Mouse (Mus musculus) heart, embryonic 16.5 days (tissue): ENCODE measurements at regions not wholly inside any gene's neighbourhood (a gene's known extent, or its start where the extent isn't known, plus 50 kb on each side); places are given as distances from the start of the nearest gene placed in this dataset.

ENCODE experiments used
- ATAC-seq: fragments of 200-750 bp; cut with Nextera tagmentation; replicated peaks from 2 replicates; pipeline ENCODE4 v1.8.0; 2017; ENCODE audit warnings: moderate number of reproducible peaks; ENCODE audit not compliant: insufficient read depth, low FRiP score; ENCODE audit errors: extremely low read depth
- H3K27ac ChIP-seq: fragments of 300-500 bp; sonication (generic); 2 replicates; pipeline ENCODE4 v1.5.1; 2014; ENCODE audit warnings: mild to moderate bottlenecking, low read length, control low read depth, moderate library complexity
- H3K27me3 ChIP-seq: fragments of 300-500 bp; sonication (generic); 2 replicates; pipeline ENCODE4 v1.6.1; 2014; ENCODE audit warnings: low read length, mixed read lengths; ENCODE audit not compliant: control insufficient read depth, insufficient read depth
- H3K36me3 ChIP-seq: fragments of 300-500 bp; sonication (generic); 2 replicates; pipeline ENCODE4 v1.6.1; 2014; ENCODE audit not compliant: control insufficient read depth, insufficient read depth
- H3K4me1 ChIP-seq: fragments of 300-500 bp; sonication (generic); 2 replicates; pipeline ENCODE4 v1.6.1; 2014; ENCODE audit warnings: low read length, mixed read lengths; ENCODE audit not compliant: control insufficient read depth, insufficient read depth
- H3K4me2 ChIP-seq: fragments of 300-500 bp; sonication (generic); 2 replicates; pipeline ENCODE4 v1.6.1; 2014; ENCODE audit warnings: low read depth, mild to moderate bottlenecking, control low read depth, low read length
- H3K4me3 ChIP-seq: fragments of 300-500 bp; sonication (generic); 2 replicates; pipeline ENCODE4 v1.5.1; 2014; ENCODE audit warnings: mild to moderate bottlenecking, control low read depth, low read length
- H3K9ac ChIP-seq: fragments of 300-500 bp; sonication (generic); 2 replicates; pipeline ENCODE4 v1.6.1; 2014; ENCODE audit warnings: low read length, control low read depth
- H3K9me3 ChIP-seq: fragments of 300-500 bp; sonication (generic); replicated peaks from 2 replicates; pipeline ENCODE4 v1.6.1; 2016; ENCODE audit warnings: low read length; ENCODE audit not compliant: control insufficient read depth
- WGBS: fragments of 180-500 bp; shearing (Covaris S2); extraction: QIAGEN DNeasy Blood & Tissue Kit; methylation state at CpG from one replicate; pipeline ENCODE4 v1.1.7; 2014; 5-methylcytosine and 5-hydroxymethylcytosine counted together

DNA sequence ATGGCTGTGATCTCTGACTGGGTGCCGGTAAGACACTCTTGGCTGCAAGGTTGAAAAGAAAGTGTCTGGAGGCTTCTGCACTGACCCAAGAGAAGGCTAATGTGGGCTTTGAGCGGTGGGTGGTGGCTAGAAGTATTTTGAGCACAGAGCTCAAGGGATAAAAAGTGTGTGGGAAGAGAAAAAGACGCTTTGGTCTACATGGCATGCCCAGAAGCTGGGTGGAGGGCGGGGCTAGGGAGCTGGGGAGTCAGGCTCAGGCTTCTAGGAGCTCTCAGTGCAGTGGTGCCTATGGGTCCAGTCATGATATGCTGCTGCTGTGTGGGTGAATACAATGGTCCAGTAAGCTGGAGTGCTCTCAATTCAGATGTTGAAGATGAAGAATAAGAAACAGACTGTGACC, 152.1 kb downstream of the Efnb1 start:
- no peak overlapping the region for H3K9ac ChIP-seq
- no peaks in the 10 kb centered on the region; the same call in 1 of the 2 replicates for H3K27me3 ChIP-seq
- H3K4me3 ChIP-seq, result no peak overlapping the region
- no peaks in the 10 kb centered on the region for H3K36me3 ChIP-seq
- WGBS, result 80% methylated on average over 4 of the region's 4 CpGs
- H3K27ac ChIP-seq, result no peak overlapping the region
- no peak for ATAC-seq
- H3K4me1 ChIP-seq, result peaks cover 35% of the 10 kb centered on the region
- no peak overlapping the region for H3K4me2 ChIP-seq
- H3K9me3 ChIP-seq, result no peaks in the 10 kb centered on the region

DNA sequence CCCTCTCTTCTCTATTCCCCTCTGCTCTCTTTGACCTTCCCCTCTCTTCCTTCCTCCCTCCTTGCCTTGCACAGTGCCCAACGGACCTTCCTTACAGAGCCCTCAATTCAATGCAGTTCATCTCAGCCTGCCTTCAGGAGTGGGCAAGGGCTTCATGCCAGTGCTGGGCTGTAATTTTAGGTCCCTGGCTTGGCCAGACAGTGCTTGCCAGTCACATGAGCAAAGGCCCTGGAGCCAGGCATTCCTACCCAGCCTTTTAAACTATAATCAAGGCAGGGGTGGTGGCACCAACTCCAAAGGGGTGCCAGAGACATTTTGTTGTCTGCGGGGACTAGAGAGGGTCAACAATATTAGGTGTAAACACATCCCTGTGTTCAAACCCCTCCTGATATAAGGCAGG, 150.9 kb downstream of the Efnb1 start:
- H3K9me3 ChIP-seq, result no peaks in the 10 kb centered on the region
- H3K9ac ChIP-seq, result no peak overlapping the region
- no peak overlapping the region for H3K4me3 ChIP-seq
- H3K36me3 ChIP-seq, result no peaks in the 10 kb centered on the region
- no peak for ATAC-seq
- WGBS, result 50% methylated on average over 2 of the region's 2 CpGs
- H3K27ac ChIP-seq, result no peak overlapping the region
- H3K27me3 ChIP-seq, result peaks cover 4% of the 10 kb centered on the region
- no peak overlapping the region for H3K4me2 ChIP-seq
- peaks cover 28% of the 10 kb centered on the region for H3K4me1 ChIP-seq

- 14% methylated on average over 9 of the region's 9 CpGs for WGBS
- Histone ChIP-seq H3K27me3 (peaks cover 4% of the 10 kb centered on the region), H3K4me3 (no peak overlapping the region), H3K4me1 (peaks cover 22% of the 10 kb centered on the region), H3K9me3 (no peaks in the 10 kb centered on the region), H3K27ac (peak overlapping the region; percentile 73), H3K9ac (no peak overlapping the region), H3K4me2 (no peak overlapping the region), H3K36me3 (no peaks in the 10 kb centered on the region)
- ATAC-seq, result peak; percentile 92
These were observed 149.7 kb downstream of the Efnb1 start for GRCm38 (mm10) chrX:99285611-99286010.

GRCm38 (mm10) chrX:99280991-99281390, 145.1 kb downstream of the Efnb1 start:
- H3K4me2 ChIP-seq, result no peak overlapping the region
- no peaks in the 10 kb centered on the region for H3K36me3 ChIP-seq
- H3K9ac ChIP-seq, result no peak overlapping the region
- peaks cover 8% of the 10 kb centered on the region; the same call in 1 of the 2 replicates for H3K27me3 ChIP-seq
- H3K4me1 ChIP-seq, result peaks cover 8% of the 10 kb centered on the region
- H3K9me3 ChIP-seq, result no peaks in the 10 kb centered on the region
- H3K4me3 ChIP-seq, result no peak overlapping the region
- H3K27ac ChIP-seq, result no peak overlapping the region
- 69% methylated on average over 5 of the region's 5 CpGs for WGBS
- no peak for ATAC-seq

- Histone ChIP-seq H3K36me3 (no peaks in the 10 kb centered on the region), H3K4me3 (no peak overlapping the region), H3K4me1 (peaks cover 5% of the 10 kb centered on the region; the same call in 1 of the 2 replicates), H3K9me3 (no peaks in the 10 kb centered on the region), H3K27ac (no peak overlapping the region), H3K27me3 (peaks cover 8% of the 10 kb centered on the region; the same call in 1 of the 2 replicates), H3K9ac (no peak overlapping the region), H3K4me2 (no peak overlapping the region)
- WGBS, result 54% methylated on average over 5 of the region's 5 CpGs
- no peak for ATAC-seq
These were observed 144.6 kb downstream of the Efnb1 start for GRCm38 (mm10) chrX:99280543-99280942.

DNA sequence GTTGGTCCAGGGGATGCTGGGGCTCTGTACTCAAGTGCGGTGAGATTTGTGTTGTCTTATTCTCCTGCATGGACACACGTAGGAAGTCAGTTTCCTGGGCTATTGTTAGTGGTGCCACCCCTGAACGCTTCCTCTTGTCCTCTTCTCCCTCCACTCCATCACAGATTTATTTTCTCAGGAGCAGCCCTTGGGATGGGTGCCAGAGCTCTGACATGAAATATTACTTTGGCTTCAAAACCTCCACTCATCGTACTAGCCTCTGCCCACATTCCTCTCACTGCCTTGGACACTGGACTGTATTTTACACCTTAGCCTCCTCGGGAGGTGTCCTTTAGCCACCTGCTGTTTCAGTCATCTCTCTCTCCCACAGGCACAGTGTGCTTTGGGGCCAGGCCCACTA, 139.6 kb downstream of the Efnb1 start:
- ATAC-seq, result no peak
- WGBS, result 62% methylated on average over 5 of the region's 5 CpGs
- Histone ChIP-seq H3K4me3 (no peak overlapping the region), H3K9ac (no peak overlapping the region), H3K27me3 (peaks cover 4% of the 10 kb centered on the region; the same call in 1 of the 2 replicates), H3K4me1 (no peaks in the 10 kb centered on the region), H3K4me2 (no peak overlapping the region), H3K9me3 (no peaks in the 10 kb centered on the region), H3K36me3 (no peaks in the 10 kb centered on the region), H3K27ac (no peak overlapping the region)

GRCm38 (mm10) chrX:99271908-99272307, 136.0 kb downstream of the Efnb1 start:
- no peaks in the 10 kb centered on the region for H3K4me1 ChIP-seq
- no peaks in the 10 kb centered on the region for H3K36me3 ChIP-seq
- H3K4me2 ChIP-seq, result no peak overlapping the region
- 38% methylated on average over 3 of the region's 3 CpGs for WGBS
- ATAC-seq, result 0 out of 2 replicates have a peak, but pooled peaks have one; percentile 6
- H3K27me3 ChIP-seq, result no peaks in the 10 kb centered on the region
- no peak overlapping the region for H3K9ac ChIP-seq
- no peaks in the 10 kb centered on the region; the same call in 1 of the 2 replicates for H3K9me3 ChIP-seq
- no peak overlapping the region for H3K4me3 ChIP-seq
- H3K27ac ChIP-seq, result no peak overlapping the region

DNA sequence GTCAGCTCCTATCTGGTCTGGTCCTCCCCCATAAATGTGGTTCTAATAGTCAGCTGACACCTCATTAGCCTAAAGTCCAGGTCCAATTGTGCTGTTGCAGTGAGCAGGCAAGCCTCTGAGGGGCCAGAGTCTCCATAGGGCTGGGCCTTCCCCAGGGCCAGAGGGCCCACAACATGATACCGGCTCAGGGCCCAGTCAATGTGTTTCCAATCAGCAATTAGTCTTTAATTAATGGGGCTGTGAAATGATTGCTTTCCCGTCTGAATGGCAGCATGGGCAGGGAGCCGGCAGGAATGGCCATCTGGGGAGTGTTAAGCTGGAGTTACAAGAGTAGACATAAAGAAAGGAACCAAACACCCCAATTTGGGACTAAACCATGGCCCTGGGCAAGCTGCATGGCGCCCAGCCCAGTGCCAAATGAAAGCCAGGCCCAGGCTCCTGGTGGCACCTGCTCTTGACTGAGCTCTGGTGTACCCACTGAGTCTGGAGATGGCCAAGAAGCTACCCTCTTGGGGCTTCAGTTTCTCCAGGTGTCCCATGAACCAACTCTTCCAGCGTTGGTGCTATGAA, 113.2 kb downstream of the Efnb1 start:
- no peak for ATAC-seq
- Histone ChIP-seq H3K4me2 (no peak overlapping the region), H3K27me3 (peaks cover 5% of the 10 kb centered on the region), H3K27ac (no peak overlapping the region), H3K4me1 (no peaks in the 10 kb centered on the region), H3K9ac (no peak overlapping the region), H3K4me3 (no peak overlapping the region), H3K9me3 (no peaks in the 10 kb centered on the region), H3K36me3 (no peaks in the 10 kb centered on the region)
- 76% methylated on average over 5 of the region's 5 CpGs for WGBS

- H3K9me3 ChIP-seq, result no peaks in the 10 kb centered on the region
- no peaks in the 10 kb centered on the region for H3K36me3 ChIP-seq
- WGBS, result 72% methylated on average over 5 of the region's 5 CpGs
- H3K9ac ChIP-seq, result no peak overlapping the region
- H3K4me2 ChIP-seq, result no peak overlapping the region
- H3K4me1 ChIP-seq, result no peaks in the 10 kb centered on the region
- H3K4me3 ChIP-seq, result no peak overlapping the region
- ATAC-seq, result no peak
- peaks cover 5% of the 10 kb centered on the region for H3K27me3 ChIP-seq
- no peak overlapping the region for H3K27ac ChIP-seq
These were observed 112.3 kb downstream of the Efnb1 start for GRCm38 (mm10) chrX:99248181-99248580.
